Mouse (Mus musculus): ENCODE data around the gene Cmtm3. TPM values are rescaled to one million over a fixed set of nuclear protein-coding genes. Genes with fewer than 3 reads are reported as not detected.
"Not testable (repeated sequence)": the region's sequence is repeated elsewhere in the genome, so short reads cannot be mapped to it uniquely, and the experiment has no call there.

Cmtm3 gene
- total RNA-seq (2021), result 10 to 100 TPM in 1 of 2 experiments, 1 to 10 TPM in 1; 8.9 to 11.6 TPM
- long read RNA-seq, experiment 1, partial matches to known transcripts, result 0 of 4 reads
- long read RNA-seq, experiment 1, other reads (novel, unspliced or antisense), result 1 of 4 reads
- long read RNA-seq, experiment 2, partial matches to known transcripts, result 0 of 6 reads
- long read RNA-seq, experiment 2, other reads (novel, unspliced or antisense), result 2 of 6 reads

DNA sequence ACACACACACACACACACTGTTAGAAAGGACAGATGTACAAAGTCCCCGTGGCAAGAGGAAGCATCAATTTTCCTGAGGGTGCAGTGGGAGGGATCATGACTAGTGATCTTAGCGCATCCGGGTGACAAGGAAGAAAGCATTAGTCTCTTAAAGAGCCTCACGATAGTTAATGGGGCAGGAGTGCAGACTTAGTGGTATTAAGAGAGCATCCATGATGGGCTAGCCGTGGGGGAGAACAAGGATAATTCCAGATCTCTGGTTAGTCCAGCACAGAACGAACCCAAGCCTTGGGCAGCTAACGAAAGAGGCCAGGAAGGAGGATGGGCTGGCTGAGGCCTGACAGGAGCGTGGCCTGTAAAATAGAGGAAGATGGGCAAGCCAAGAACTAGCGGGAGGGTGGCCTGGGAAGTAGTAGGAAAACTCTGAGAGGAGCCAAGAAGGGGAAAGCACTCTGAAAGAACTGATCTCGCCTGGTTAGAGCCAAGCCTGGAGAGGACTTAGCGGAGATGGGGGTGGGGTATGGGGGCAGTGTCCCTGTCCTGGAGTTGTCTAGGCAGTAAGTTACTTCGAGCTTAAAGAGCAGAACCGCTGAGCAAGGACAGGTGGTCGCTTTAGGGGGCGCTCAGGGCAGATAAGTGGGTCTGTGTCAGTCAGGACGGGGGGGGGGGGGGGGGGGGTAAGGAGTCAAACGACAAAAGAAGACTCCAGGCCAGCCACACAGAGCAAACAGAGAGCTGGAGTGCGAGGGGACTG lies at the start of gene Cmtm3:
Gene Cmtm3 (plus strand): TSS at position 182 of the 754 bp plus-strand sequence.
- no peak for DNase-seq (ENCODE audit: low spot score in 2 of 2)

DNA sequence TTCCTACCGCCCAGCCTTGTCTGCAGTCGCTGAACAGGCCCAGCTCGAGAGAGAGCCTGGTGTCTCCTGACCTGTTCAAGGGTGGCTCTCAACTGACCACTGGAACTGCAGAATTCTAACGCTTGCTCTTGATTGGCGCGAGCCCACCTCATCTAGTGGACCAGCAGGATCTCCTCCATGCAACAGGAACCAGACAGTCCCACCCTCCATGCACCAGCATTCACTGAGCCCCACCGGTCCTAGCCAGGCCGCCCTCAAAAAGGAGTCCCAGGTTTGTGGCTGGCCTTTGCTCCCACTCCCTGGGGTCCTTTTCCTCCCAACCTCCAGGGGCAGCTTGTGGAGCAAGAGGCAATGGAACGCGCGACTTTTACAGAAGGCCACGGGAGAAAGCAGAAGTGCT lies 46.1 kb upstream of the Cmtm3 start, which contains the start of gene Cmtm2a:
Gene Cmtm2a (minus strand): TSS at position 101 of the 400 bp plus-strand sequence.
- not testable (repeated sequence) for DNase-seq (ENCODE audit: low spot score in 2 of 2)

DNA sequence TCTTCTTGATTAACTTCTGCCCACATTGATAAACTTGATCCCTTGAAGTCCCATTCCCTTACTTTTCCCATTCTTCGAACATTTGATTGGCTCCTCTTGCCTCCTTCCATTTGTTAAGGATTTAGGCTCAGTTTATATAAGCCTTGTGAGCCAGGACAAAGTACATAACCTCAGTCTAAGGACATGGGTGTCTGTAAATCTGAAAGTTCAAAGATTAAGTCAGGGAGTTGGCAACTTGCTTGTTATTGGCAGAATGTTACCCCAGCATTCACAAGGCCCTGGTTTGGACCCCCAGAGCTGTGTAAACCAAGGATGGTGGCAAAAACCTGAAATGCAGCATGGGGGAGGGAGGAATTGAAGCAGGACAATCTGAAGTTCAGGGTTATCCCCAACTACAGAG lies 44.8 kb upstream of the Cmtm3 start:
- DNase-seq (ENCODE audit: low spot score in 2 of 2), result no peak

DNA sequence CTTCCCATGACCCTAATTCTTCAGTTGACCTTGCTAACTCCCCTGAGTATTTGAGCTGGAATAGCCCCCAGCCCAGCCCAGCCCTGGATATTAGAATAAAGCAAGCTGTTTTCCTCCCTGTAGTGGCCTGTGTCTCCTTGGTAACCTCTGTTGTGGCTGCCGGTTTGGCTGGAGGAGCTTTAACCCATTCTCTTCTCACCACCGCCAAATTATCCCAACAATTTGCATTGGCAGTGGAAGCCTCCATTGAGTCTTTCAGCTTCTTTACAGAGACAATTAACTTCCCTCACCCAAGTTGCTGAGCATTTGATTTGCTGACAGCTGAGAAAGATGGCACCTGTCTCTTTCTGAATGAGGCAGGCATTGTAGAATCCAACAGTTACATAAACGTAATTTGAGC lies 37.6 kb upstream of the Cmtm3 start:
- DNase-seq (ENCODE audit: low spot score in 2 of 2), result not testable (repeated sequence)

DNA sequence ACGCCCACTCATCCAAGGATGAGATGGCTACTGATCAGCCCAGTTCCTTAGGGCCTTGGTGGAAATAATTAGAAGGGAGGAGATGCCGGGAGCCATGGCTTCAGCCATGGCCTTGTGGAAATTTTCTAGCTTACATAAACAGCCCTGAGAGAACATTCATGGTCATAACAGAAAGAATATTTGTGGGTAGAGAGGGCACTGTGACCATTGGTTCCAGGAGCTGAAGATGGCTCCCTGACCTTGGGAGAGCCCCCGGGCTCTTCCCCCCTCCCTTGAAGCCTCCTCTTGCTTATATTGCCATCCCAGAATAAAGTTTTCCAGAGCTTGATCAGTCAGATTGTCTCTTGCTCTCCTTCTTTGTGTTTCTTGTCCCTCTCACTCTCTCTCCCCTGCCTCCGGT lies 36.7 kb upstream of the Cmtm3 start:
- not testable (repeated sequence) for DNase-seq (ENCODE audit: low spot score in 2 of 2)

GRCm38 (mm10) chr8:104304962-104305361 lies 34.2 kb upstream of the Cmtm3 start:
- no peak for DNase-seq (ENCODE audit: low spot score in 2 of 2)

- DNase-seq (ENCODE audit: low spot score in 2 of 2), result not testable (repeated sequence)
Observed at GRCm38 (mm10) chr8:104308341-104308740, 30.9 kb upstream of the Cmtm3 start.

DNA sequence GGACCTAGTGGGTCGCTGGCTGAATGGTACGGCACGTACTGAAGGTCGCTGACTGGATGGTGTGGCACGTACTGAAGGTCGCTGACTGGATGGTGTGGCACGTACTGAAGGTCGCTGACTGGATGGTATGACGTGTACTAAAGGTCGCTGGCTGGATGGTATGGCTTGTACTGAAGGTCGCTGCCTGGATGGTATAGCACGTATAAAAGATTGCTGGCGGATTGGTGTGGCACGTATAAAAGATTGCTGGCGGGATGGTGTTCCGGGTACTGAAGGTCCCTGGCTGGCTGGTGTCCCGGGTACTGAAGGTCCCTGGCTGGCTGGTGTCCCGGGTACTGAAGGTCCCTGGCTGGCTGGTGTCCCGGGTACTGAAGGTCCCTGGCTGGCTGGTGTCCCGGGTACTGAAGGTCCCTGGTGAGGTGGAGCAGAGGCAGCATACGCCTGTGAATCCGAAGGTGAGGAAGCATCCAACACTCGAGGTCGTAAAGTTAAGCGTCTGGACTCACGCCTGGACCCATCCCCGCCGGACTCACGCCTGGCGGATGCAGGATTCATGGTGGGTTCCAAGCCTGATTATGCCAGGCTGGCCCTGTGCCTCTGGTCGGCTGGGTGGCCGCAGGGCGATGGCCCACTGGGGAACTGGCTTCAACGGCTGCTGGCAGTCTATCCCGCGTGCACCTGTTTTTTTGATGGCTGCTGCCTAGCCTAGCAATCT lies 29.6 kb upstream of the Cmtm3 start, which contains the start of the genes Gm45711 and Cmtm1:
Gene Gm45711 (minus strand): TSS at position 641 of the 715 bp plus-strand sequence.
Gene Cmtm1 (minus strand): TSS at position 705 of the 715 bp plus-strand sequence.
- DNase-seq (ENCODE audit: low spot score in 2 of 2), result not testable (repeated sequence)

- not testable (repeated sequence) for DNase-seq (ENCODE audit: low spot score in 2 of 2)
Observed at GRCm38 (mm10) chr8:104312023-104312422, 27.2 kb upstream of the Cmtm3 start.

DNA sequence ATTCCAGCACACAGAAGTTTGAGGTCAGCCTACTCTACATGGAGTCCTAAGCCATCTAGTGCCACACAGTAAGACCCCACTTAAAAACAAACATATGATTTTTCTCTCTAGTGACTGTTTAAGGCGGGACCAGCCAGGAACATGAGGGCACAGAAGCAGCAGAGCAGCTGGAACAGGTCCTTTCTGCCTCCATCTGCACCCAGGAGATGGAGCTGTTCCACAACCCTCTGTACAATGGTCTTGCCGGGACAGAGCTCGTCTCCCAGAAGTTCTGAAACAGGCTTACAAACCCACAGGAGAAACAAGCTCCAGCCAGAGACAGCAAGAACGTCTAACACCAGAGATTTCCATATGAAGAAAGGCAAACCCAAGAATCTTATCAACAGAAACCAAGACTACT lies 25.9 kb upstream of the Cmtm3 start:
- no peak for DNase-seq (ENCODE audit: low spot score in 2 of 2)

DNA sequence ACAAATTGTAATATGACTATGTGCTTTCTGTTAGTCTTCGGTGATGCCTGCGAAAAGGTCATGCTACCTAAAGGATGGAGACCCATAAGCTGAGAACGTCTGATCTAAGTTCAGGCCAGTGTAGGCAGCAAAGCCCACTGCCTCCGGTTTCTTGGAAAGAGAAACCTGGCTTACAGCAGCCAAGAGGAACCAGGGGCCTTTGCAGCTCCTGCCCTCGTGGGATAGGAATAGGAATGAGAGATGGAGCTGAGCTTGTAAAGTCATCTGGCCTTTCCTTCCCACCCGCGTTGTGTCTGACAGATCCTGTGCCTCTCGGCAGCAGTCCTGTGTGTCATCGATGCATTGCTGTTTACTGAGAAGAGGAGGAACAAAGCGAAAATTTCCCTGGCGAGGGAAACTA lies 17.9 kb upstream of the Cmtm3 start, which contains the start of gene Gm11020:
Gene Gm11020 (plus strand): TSS at position 301 of the 400 bp plus-strand sequence.
- not testable (repeated sequence) for DNase-seq (ENCODE audit: low spot score in 2 of 2)

DNA sequence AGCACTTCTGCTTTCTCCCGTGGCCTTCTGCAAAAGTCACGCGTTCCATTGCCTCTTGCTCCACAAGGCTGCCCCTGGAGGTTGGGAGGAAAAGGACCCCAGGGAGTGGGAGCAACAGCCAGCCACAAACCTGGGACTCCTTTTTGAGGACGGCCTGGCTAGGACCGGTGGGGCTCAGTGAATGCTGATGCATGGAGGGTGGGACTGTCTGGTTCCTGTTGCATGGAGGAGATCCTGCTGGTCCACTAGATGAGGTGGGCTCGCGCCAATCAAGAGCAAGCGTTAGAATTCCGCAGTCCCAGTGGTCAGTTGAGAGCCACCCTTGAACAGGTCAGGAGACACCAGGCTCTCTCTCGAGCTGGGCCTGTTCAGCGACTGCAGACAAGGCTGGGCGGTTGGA lies 17.3 kb upstream of the Cmtm3 start, which contains the start of gene Cmtm2b:
Gene Cmtm2b (plus strand): TSS at position 301 of the 400 bp plus-strand sequence.
- not testable (repeated sequence) for DNase-seq (ENCODE audit: low spot score in 2 of 2)

GRCm38 (mm10) chr8:104332665-104333631 lies 6.3 kb upstream of the Cmtm3 start:
- no peak for DNase-seq (ENCODE audit: low spot score in 2 of 2)

DNA sequence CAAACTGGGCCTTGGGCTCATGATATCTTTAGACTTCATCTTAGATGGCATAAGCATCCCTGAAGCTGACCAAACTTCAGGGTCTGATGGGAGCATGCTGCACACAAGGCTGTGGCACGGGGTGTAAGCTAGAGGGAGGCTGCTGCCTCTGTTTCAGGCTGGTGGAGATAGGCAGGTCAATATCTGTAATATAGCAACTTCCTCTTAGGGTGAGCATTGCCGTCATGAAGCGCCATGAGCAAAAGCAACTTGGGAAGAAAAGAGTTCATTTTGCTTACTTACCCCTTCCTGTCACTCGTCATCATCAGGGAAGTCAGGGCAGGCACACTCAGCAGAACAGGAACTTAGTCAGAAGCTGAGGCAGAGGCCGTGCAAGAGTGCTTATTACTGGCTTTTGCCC lies 5.4 kb upstream of the Cmtm3 start:
- no peak for DNase-seq (ENCODE audit: low spot score in 2 of 2)

- no peak for DNase-seq (ENCODE audit: low spot score in 2 of 2)
Observed at GRCm38 (mm10) chr8:104334196-104334595, 5.0 kb upstream of the Cmtm3 start.

GRCm38 (mm10) chr8:104336806-104337205 lies 2.4 kb upstream of the Cmtm3 start:
- no peak for DNase-seq (ENCODE audit: low spot score in 2 of 2)

GRCm38 (mm10) chr8:104337890-104338289 lies 1.3 kb upstream of the Cmtm3 start:
- no peak for DNase-seq (ENCODE audit: low spot score in 2 of 2)

DNA sequence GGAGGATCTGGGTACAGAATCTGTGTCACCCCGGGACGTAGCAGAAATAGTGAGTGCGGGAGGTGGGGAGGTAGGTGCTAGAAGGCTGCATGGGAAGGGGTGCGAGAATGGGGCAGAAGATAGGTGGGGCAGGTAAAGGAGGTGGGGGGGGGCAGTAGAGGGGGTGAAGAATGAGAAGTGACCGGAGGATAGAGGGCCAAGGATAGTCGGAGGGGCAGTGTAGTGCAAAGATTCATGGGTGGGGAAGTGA lies 698 bp downstream of the Cmtm3 start:
- no peak for DNase-seq (ENCODE audit: low spot score in 2 of 2)

- peak; percentile 59 for DNase-seq (ENCODE audit: low spot score in 2 of 2)
Observed at GRCm38 (mm10) chr8:104340233-104341105, 1.3 kb downstream of the Cmtm3 start.

- no peak for DNase-seq (ENCODE audit: low spot score in 2 of 2)
Observed at GRCm38 (mm10) chr8:104341106-104341561, 1.9 kb downstream of the Cmtm3 start.

Data from left cerebral cortex, adult 18-20 months (tissue).